Mouse (Mus musculus): Measurements from ENCODE around the gene Acnat1.
"Not testable (repeated sequence)": the region's sequence is repeated elsewhere in the genome, so short reads cannot be mapped to it uniquely, and the experiment has no call there.

The Acnat1 gene

DNA sequence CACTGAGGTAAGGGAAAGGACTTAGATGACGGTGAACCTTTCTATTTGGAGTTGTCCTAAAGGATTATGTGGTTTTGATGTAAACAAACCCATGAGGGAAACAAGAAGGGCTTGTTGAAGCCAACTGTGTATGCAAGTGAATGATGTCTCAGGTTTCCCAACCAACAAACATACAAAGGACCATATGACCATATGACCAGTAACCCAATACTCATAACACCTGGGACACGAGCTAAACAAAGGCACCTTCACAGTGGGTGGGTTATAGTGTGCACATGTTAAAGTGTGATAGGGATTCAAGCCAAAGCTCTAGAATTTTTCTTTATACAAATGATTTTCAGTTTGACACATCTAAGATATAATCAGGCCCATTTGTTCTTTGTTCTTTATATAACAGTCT, 17.5 kb downstream of the Acnat1 start:
- DNase-seq (ENCODE audit: low spot score) = no peak

DNA sequence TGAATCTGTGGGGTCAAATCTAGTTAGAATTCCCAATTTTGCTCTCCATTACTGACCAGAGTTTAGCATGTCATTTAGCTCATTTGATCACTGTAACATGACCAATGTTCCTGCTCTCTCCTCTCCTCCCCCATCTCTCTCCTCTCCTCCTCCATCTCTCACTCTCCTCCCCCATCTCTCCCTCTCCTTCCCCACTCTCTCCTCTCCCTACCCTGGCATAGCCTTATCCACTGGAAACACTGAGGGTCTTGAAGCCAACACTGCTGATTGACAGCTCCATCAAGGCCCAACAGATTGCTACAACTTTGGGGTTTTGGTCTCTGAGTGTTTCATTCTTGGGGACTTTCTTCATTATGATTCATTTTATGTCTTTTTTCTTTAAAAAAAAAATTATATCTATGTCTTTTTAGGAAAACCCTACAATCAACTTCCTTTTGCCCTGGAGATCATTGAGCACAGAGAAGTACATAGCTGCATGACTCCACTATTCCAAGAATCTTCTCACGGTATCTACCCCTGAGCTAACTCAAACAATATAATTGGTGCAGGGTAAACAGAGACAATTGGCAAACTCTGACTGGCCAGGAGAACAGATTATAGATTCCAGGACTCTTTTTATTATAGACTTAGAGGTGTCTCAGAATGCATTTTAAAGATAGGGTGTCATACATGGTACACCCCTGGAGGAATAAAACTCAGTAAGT, 21.7 kb downstream of the Acnat1 start:
- DNase-seq (ENCODE audit: low spot score) = no peak

DNA sequence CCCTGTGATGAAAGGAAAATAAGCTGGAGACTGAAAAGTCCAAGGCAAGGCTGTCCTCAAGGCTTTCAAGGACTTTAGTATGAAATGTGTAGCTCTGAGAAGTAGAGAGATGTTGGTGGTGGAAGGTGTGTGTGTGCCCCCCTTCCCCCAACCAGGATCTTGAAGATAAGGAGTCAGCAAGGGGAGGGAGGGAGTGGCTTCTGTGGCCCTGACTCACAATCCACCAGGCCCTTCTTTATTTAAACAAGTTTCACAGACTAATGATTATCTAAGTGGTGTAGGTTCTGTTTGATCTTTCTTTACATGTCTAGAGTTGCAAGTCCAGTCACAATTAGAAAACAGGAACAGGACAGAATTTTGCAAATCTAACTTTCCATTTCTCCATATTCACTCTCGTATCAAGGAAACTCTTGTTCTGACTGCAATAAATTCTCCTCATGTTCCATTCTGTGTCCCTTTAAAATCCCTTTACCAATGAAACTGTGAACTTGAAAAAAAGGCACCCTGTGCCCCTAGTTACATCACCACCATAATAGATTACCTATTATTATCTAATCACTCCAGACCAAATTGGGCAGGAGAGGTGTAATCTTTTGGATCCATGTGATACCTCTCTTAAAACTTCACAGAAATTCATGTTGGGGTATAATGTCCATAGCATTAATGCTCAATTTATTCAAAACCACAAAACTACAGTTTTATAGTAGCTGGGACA, 22.4 kb downstream of the Acnat1 start:
- DNase-seq (ENCODE audit: low spot score) = not testable (repeated sequence)

DNA sequence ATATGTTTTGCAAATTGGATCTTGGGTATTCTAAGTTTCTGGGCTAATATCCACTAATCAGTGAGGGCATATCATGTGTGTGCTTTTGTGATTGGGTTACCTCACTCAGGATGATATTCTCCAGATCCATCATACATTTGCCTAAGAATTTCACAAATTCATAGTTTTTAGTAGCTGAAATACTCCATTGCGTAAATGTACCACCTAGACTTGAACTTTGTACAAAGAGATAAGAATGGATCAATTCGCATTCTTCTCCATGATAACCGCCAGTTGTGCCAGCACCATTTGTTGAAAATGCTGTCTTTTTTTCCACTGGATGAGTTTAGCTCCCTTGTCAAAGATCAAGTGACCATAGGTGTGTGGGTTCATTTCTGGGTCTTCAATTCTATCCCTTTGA, 36.7 kb downstream of the Acnat1 start:
- DNase-seq (ENCODE audit: low spot score) = not testable (repeated sequence)

DNA sequence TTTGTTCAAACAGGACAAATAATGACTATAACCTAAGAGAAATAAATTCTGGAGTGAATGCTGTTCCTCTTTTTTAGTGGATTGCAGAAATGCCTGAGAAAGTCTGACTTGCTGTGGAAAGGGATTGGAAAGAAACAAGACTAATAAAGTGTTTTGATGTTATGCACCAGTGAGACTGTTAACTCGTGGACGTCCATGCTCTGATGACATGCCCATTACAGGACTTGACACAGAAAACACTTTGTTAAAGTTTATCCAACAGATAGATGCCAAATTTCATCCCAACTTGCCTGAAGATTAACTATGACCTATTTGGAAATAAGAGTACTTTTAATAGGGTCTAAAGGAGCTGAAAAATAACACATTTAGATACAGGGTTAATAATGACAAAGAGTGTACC, 63.6 kb downstream of the Acnat1 start:
- not testable (repeated sequence) for DNase-seq (ENCODE audit: low spot score)

DNA sequence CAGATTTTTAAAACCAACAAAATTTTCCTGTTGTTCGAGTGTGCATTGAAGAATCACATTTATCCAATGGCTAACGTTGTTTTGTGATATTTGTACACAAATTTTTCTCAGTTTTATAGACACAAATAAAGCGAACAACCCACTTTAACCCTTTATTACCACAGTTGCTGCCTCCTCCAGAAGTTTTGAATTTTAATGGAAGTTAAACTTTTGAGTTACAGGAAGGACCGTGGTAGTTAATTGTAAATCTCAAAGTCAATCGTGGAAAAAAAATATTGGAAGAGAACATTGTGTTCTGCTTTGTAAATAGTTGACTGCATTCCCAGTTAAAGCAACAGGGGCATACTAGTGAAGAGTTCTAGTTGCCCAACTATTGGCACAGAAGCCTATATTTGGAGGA, 65.8 kb downstream of the Acnat1 start, which contains the start of gene Acnat2:
Acnat2 (minus strand) TSS at position 195 of the 400 bp plus-strand sequence.
- DNase-seq (ENCODE audit: low spot score) = not testable (repeated sequence)

Data from adipocyte (in vitro differentiated cells).